Mouse (Mus musculus) bone marrow, adult 2 months (tissue): ENCODE measurements at regions not wholly inside any gene's neighbourhood (a gene's known extent, or its start where the extent isn't known, plus 50 kb on each side); places are given as distances from the start of the nearest gene placed in this dataset.
"Not testable (repeated sequence)": the region's sequence is repeated elsewhere in the genome, so short reads cannot be mapped to it uniquely, and the experiment has no call there.

ENCODE experiments used
- H3K27ac ChIP-seq: fragments of 200-500 bp; 2 replicates; pipeline ENCODE4 v1.5.1; 2012; ENCODE audit warnings: low read depth, mild to moderate bottlenecking, control low read depth, inconsistent platforms, low read length; ENCODE audit not compliant: control insufficient read depth, poor library complexity, insufficient read depth
- H3K4me1 ChIP-seq: fragments of 200-500 bp; 2 replicates; pipeline ENCODE4 v1.6.1; 2011; ENCODE audit warnings: low read length; ENCODE audit not compliant: control insufficient read depth, insufficient read depth
- H3K4me3 ChIP-seq: fragments of 200-500 bp; replicated peaks from 2 replicates; pipeline ENCODE3; 2011; ENCODE audit warnings: mild to moderate bottlenecking, low read depth, low read length, control low read depth; ENCODE audit not compliant: control insufficient read depth
- CTCF ChIP-seq: fragments of 200-500 bp; IDR thresholded peaks from 2 replicates; pipeline ENCODE4 v1.5.1; 2011; ENCODE audit warnings: low read length, control low read depth; ENCODE audit not compliant: control insufficient read depth, insufficient read depth
- POLR2A ChIP-seq: fragments of 200-500 bp; IDR thresholded peaks from 2 replicates; pipeline ENCODE4 v1.6.1; 2011; ENCODE audit warnings: low read depth, mild to moderate bottlenecking, control low read depth, low read length, borderline replicate concordance; ENCODE audit not compliant: control insufficient read depth
- WGBS: fragments of 180-500 bp; shearing (Covaris S2); methylation state at CpG from one replicate; pipeline ENCODE4 v1.1.7; 2018; 5-methylcytosine and 5-hydroxymethylcytosine counted together

- H3K4me3 ChIP-seq: no peak overlapping the region
- H3K27ac ChIP-seq: no peak overlapping the region
- TF ChIP-seq POLR2A: no peak
- H3K4me1 ChIP-seq: no peaks in the 10 kb centered on the region
Observed at GRCm38 (mm10) chr12:82078740-82079139, 90.4 kb upstream of the Sipa1l1 start.

GRCm38 (mm10) chr12:82080196-82080880 lies 88.8 kb upstream of the Sipa1l1 start:
- TF ChIP-seq CTCF (no peak), POLR2A (no peak)
- H3K4me1 ChIP-seq: no peaks in the 10 kb centered on the region
- 66% methylated on average over 6 of the region's 6 CpGs for WGBS
- no peak overlapping the region for H3K27ac ChIP-seq
- H3K4me3 ChIP-seq: no peak overlapping the region

- not testable (repeated sequence) for H3K27ac ChIP-seq, H3K4me3 ChIP-seq, H3K4me1 ChIP-seq
- 72% methylated on average over 4 of the region's 4 CpGs for WGBS
Observed at GRCm38 (mm10) chr12:82082596-82082995, 86.5 kb upstream of the Sipa1l1 start.

GRCm38 (mm10) chr12:82085771-82086400 lies 83.2 kb upstream of the Sipa1l1 start:
- Histone ChIP-seq H3K27ac (no peak overlapping the region), H3K4me1 (no peaks in the 10 kb centered on the region), H3K4me3 (no peak overlapping the region)
- 62% methylated on average over 7 of the region's 7 CpGs for WGBS
- TF ChIP-seq POLR2A (no peak), CTCF (no peak)

- Histone ChIP-seq H3K27ac (no peak overlapping the region), H3K4me1 (no peaks in the 10 kb centered on the region), H3K4me3 (no peak overlapping the region)
- TF ChIP-seq POLR2A: no peak
- TF ChIP-seq CTCF: no peak
Observed at GRCm38 (mm10) chr12:82086441-82086840, 82.7 kb upstream of the Sipa1l1 start.

- Histone ChIP-seq H3K4me1 (no peaks in the 10 kb centered on the region), H3K4me3 (no peak overlapping the region), H3K27ac (no peak overlapping the region)
- WGBS: 81% methylated on average over 6 of the region's 6 CpGs
- no peak for TF ChIP-seq POLR2A
- peak; percentile 4; the same call in 1 of the 2 replicates for TF ChIP-seq CTCF
Observed at GRCm38 (mm10) chr12:82089288-82089687, 79.8 kb upstream of the Sipa1l1 start.

- H3K27ac ChIP-seq: no peak overlapping the region
- no peak overlapping the region for H3K4me3 ChIP-seq
- TF ChIP-seq POLR2A (no peak), CTCF (no peak)
- WGBS: 78% methylated on average over 7 of the region's 7 CpGs
- peaks cover 3% of the 10 kb centered on the region; the same call in 1 of the 2 replicates for H3K4me1 ChIP-seq
Observed at GRCm38 (mm10) chr12:82093317-82093716, 75.8 kb upstream of the Sipa1l1 start.

GRCm38 (mm10) chr12:82095396-82095795 lies 73.7 kb upstream of the Sipa1l1 start:
- H3K27ac ChIP-seq: no peak overlapping the region

GRCm38 (mm10) chr12:82097126-82097525 lies 72.0 kb upstream of the Sipa1l1 start:
- WGBS: 79% methylated on average over 6 of the region's 6 CpGs
- Histone ChIP-seq H3K4me1 (peaks cover 3% of the 10 kb centered on the region; the same call in 1 of the 2 replicates), H3K4me3 (no peak overlapping the region), H3K27ac (no peak overlapping the region)
- TF ChIP-seq POLR2A (no peak), CTCF (no peak)

More at GRCm38 (mm10) chr12:82095396-82095795, 73.7 kb upstream of the Sipa1l1 start:
- TF ChIP-seq CTCF: no peak
- no peak for TF ChIP-seq POLR2A
- Histone ChIP-seq H3K4me3 (no peak overlapping the region), H3K4me1 (peaks cover 3% of the 10 kb centered on the region; the same call in 1 of the 2 replicates)
- 72% methylated on average over 1 of the region's 1 CpGs for WGBS
